Mouse (Mus musculus): ENCODE measurements around the gene Gm29735. TPM values are rescaled to one million over a fixed set of nuclear protein-coding genes. Genes with fewer than 3 reads are reported as not detected.
"Not testable (repeated sequence)": the region's sequence is repeated elsewhere in the genome, so short reads cannot be mapped to it uniquely, and the experiment has no call there.

Gm29735 gene
- polyA plus RNA-seq, 1 experiment from 2014 or later, result not detected

GRCm38 (mm10) chr7:142165639-142166038 lies 8.7 kb upstream of the Gm29735 start, which contains the start of gene Gm4553:
Gene Gm4553, minus strand, starts transcription at chr7:142165739.
- not testable (repeated sequence) for H3K4me3 ChIP-seq (replicated peaks; ENCODE audit: low read length); H3K27ac ChIP-seq (ENCODE audit: low read length); H3K9me3 ChIP-seq (ENCODE audit: control insufficient read depth, low read length); H3K4me2 ChIP-seq (ENCODE audit: low read length); H3K4me1 ChIP-seq (replicated peaks; ENCODE audit: control insufficient read depth, insufficient read depth, low read length); ATAC-seq; H3K9ac ChIP-seq (replicated peaks; ENCODE audit: low read depth, low read length); H3K27me3 ChIP-seq (replicated peaks; ENCODE audit: control insufficient read depth, insufficient read depth, low read length); H3K36me3 ChIP-seq (ENCODE audit: control insufficient read depth, insufficient read depth)

DNA sequence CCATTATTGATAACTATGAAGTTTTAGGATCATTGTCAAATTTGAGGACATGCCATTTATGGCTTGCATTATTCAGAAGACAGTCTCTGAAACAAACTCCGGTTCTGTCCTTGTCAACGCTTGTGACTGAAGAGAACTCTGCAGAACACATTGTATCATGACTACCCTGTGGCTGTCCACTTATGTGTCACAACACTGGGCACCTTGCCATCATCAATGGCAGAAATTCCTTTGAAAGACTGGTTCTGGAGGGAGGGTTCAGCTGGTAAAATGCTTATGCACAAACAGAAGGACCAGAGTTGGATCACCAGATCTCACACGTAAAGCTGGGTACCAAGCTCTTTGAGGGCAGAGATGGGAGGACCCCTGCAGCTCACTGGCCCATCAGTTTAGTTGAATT lies 2.5 kb upstream of the Gm29735 start:
- 95% methylated on average over 3 of the region's 3 CpGs for WGBS
- no peak for ATAC-seq

DNA sequence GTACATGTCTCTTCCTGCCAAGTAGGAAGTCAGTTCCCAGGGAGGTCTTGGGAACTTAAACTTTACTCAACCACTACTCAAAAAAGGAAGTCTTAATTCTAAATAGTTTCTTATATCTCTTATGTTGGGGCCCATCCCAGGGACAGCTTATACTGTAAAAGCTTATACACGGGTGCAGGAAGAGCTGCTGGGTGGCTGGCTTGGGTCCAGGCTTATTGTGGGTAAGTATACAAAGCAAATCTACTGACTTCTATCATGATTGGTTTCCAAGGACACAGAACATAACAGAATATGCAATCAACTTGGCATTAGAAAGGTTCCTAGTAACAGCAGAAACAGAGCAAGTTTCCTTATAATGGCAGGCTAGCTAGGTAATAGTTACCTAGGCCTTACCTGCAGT lies 1.6 kb downstream of the Gm29735 start:
- no peak overlapping the region for H3K9ac ChIP-seq (replicated peaks; ENCODE audit: low read depth, low read length)
- no peak overlapping the region for H3K4me3 ChIP-seq (replicated peaks; ENCODE audit: low read length)
- no peaks in the 10 kb centered on the region for H3K4me1 ChIP-seq (replicated peaks; ENCODE audit: control insufficient read depth, insufficient read depth, low read length)
- WGBS, result 36% methylated on average over 1 of the region's 1 CpGs
- no peak for ATAC-seq
- no peaks in the 10 kb centered on the region for H3K36me3 ChIP-seq (ENCODE audit: control insufficient read depth, insufficient read depth)
- no peaks in the 10 kb centered on the region for H3K27me3 ChIP-seq (replicated peaks; ENCODE audit: control insufficient read depth, insufficient read depth, low read length)
- H3K9me3 ChIP-seq (ENCODE audit: control insufficient read depth, low read length), result no peaks in the 10 kb centered on the region
- no peak overlapping the region for H3K4me2 ChIP-seq (ENCODE audit: low read length)
- no peak overlapping the region for H3K27ac ChIP-seq (ENCODE audit: low read length)

More for the DNA sequence above, 2.5 kb upstream of the Gm29735 start:
- Histone ChIP-seq H3K27me3 (replicated peaks; ENCODE audit: control insufficient read depth, insufficient read depth, low read length) (no peaks in the 10 kb centered on the region), H3K4me3 (replicated peaks; ENCODE audit: low read length) (no peak overlapping the region), H3K9ac (replicated peaks; ENCODE audit: low read depth, low read length) (no peak overlapping the region), H3K36me3 (ENCODE audit: control insufficient read depth, insufficient read depth) (no peaks in the 10 kb centered on the region), H3K9me3 (ENCODE audit: control insufficient read depth, low read length) (no peaks in the 10 kb centered on the region), H3K4me1 (replicated peaks; ENCODE audit: control insufficient read depth, insufficient read depth, low read length) (no peaks in the 10 kb centered on the region), H3K4me2 (ENCODE audit: low read length) (no peak overlapping the region), H3K27ac (ENCODE audit: low read length) (no peak overlapping the region)

DNA sequence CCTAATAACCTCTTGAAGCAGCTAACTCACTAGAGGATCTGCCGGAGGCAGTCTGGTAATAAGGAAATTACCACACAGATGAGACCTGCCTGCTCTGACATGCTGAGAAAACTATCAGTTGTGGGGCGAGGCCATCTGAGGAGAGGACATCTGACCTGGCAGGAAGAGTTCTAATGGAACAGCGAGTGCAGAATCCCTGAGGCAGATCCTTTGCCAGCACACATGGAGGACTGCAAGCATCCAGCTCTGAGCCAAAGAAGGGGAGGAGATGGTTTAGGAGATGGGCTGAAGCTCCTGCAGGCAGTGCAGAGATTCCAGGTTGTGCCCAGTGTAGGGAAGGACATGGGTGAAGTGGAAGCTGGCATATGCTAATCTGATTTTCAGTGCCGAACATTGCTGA lies 4.7 kb downstream of the Gm29735 start:
- Histone ChIP-seq H3K9me3 (ENCODE audit: control insufficient read depth, low read length) (no peaks in the 10 kb centered on the region), H3K27ac (ENCODE audit: low read length) (no peak overlapping the region), H3K27me3 (replicated peaks; ENCODE audit: control insufficient read depth, insufficient read depth, low read length) (no peaks in the 10 kb centered on the region), H3K4me3 (replicated peaks; ENCODE audit: low read length) (no peak overlapping the region), H3K4me1 (replicated peaks; ENCODE audit: control insufficient read depth, insufficient read depth, low read length) (no peaks in the 10 kb centered on the region), H3K36me3 (ENCODE audit: control insufficient read depth, insufficient read depth) (no peaks in the 10 kb centered on the region), H3K4me2 (ENCODE audit: low read length) (no peak overlapping the region), H3K9ac (replicated peaks; ENCODE audit: low read depth, low read length) (no peak overlapping the region)
- WGBS, result 88% methylated on average over 4 of the region's 4 CpGs
- no peak for ATAC-seq

GRCm38 (mm10) chr7:142148633-142149032 lies 8.3 kb downstream of the Gm29735 start:
- no peak for ATAC-seq
- Histone ChIP-seq H3K9ac (replicated peaks; ENCODE audit: low read depth, low read length) (no peak overlapping the region), H3K27ac (ENCODE audit: low read length) (no peak overlapping the region), H3K4me2 (ENCODE audit: low read length) (no peak overlapping the region), H3K36me3 (ENCODE audit: control insufficient read depth, insufficient read depth) (no peaks in the 10 kb centered on the region), H3K4me3 (replicated peaks; ENCODE audit: low read length) (no peak overlapping the region), H3K9me3 (ENCODE audit: control insufficient read depth, low read length) (no peaks in the 10 kb centered on the region), H3K27me3 (replicated peaks; ENCODE audit: control insufficient read depth, insufficient read depth, low read length) (no peaks in the 10 kb centered on the region), H3K4me1 (replicated peaks; ENCODE audit: control insufficient read depth, insufficient read depth, low read length) (no peaks in the 10 kb centered on the region)

GRCm38 (mm10) chr7:142146033-142146432 lies 10.9 kb downstream of the Gm29735 start:
- no peaks in the 10 kb centered on the region for H3K9me3 ChIP-seq (ENCODE audit: control insufficient read depth, low read length)
- no peak overlapping the region for H3K4me3 ChIP-seq (replicated peaks; ENCODE audit: low read length)
- H3K36me3 ChIP-seq (ENCODE audit: control insufficient read depth, insufficient read depth), result no peaks in the 10 kb centered on the region
- H3K27ac ChIP-seq (ENCODE audit: low read length), result no peak overlapping the region
- no peaks in the 10 kb centered on the region for H3K27me3 ChIP-seq (replicated peaks; ENCODE audit: control insufficient read depth, insufficient read depth, low read length)
- H3K4me1 ChIP-seq (replicated peaks; ENCODE audit: control insufficient read depth, insufficient read depth, low read length), result no peaks in the 10 kb centered on the region
- no peak overlapping the region for H3K9ac ChIP-seq (replicated peaks; ENCODE audit: low read depth, low read length)
- no peak for ATAC-seq
- 0% methylated on average over 1 of the region's 1 CpGs for WGBS
- H3K4me2 ChIP-seq (ENCODE audit: low read length), result no peak overlapping the region

GRCm38 (mm10) chr7:142145413-142145940 lies 11.4 kb downstream of the Gm29735 start:
- ATAC-seq, result no peak
- no peaks in the 10 kb centered on the region for H3K4me1 ChIP-seq (replicated peaks; ENCODE audit: control insufficient read depth, insufficient read depth, low read length)
- WGBS, result 46% methylated on average over 4 of the region's 4 CpGs
- no peaks in the 10 kb centered on the region for H3K9me3 ChIP-seq (ENCODE audit: control insufficient read depth, low read length)
- H3K4me2 ChIP-seq (ENCODE audit: low read length), result no peak overlapping the region
- H3K27ac ChIP-seq (ENCODE audit: low read length), result no peak overlapping the region
- H3K27me3 ChIP-seq (replicated peaks; ENCODE audit: control insufficient read depth, insufficient read depth, low read length), result no peaks in the 10 kb centered on the region
- no peak overlapping the region for H3K4me3 ChIP-seq (replicated peaks; ENCODE audit: low read length)
- H3K9ac ChIP-seq (replicated peaks; ENCODE audit: low read depth, low read length), result no peak overlapping the region
- H3K36me3 ChIP-seq (ENCODE audit: control insufficient read depth, insufficient read depth), result no peaks in the 10 kb centered on the region

GRCm38 (mm10) chr7:142144507-142144906 lies 12.4 kb downstream of the Gm29735 start, which contains the start of gene Gm45337:
Gene Gm45337, minus strand, starts transcription at chr7:142144607.
- WGBS, result 87% methylated on average over 1 of the region's 1 CpGs

DNA sequence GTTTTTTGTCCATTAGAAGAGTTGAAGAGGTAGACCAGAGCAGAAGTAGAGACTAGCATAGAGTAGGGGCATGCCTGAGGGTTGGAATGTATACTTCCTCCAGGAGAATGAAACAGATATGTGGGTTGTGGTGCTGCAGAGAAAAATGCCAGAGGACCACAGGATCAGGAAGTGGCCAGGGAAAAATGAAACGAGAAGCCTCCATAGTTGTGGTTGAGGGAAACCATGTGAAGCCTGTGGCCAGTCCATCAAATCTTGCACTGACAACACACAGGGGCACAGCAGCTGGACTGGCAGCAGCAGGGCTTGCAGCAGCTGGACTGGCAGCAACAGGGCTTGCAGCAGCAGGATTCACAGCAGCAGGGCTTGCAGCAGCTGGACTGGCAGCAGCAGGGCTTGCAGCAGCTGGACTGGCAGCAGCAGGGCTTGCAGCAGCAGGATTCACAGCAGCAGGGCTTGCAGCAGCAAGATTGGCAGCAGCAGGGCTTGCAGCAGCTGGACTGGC lies 13.4 kb downstream of the Gm29735 start:
- not testable (repeated sequence) for H3K9ac ChIP-seq (replicated peaks; ENCODE audit: low read depth, low read length); ATAC-seq; H3K27ac ChIP-seq (ENCODE audit: low read length); H3K4me1 ChIP-seq (replicated peaks; ENCODE audit: control insufficient read depth, insufficient read depth, low read length); H3K9me3 ChIP-seq (ENCODE audit: control insufficient read depth, low read length); H3K27me3 ChIP-seq (replicated peaks; ENCODE audit: control insufficient read depth, insufficient read depth, low read length); H3K4me2 ChIP-seq (ENCODE audit: low read length); H3K4me3 ChIP-seq (replicated peaks; ENCODE audit: low read length); H3K36me3 ChIP-seq (ENCODE audit: control insufficient read depth, insufficient read depth)
- 64% methylated on average over 1 of the region's 1 CpGs for WGBS

More at GRCm38 (mm10) chr7:142144507-142144906, 12.4 kb downstream of the Gm29735 start, which contains the start of gene Gm45337:
- Histone ChIP-seq H3K4me2 (ENCODE audit: low read length) (no peak within 1 kb of the TSS), H3K9ac (replicated peaks; ENCODE audit: low read depth, low read length) (no peak within 1 kb of the TSS), H3K27ac (ENCODE audit: low read length) (no peak within 1 kb of the TSS), H3K36me3 (ENCODE audit: control insufficient read depth, insufficient read depth) (no peaks in the 10 kb centered on the region), H3K27me3 (replicated peaks; ENCODE audit: control insufficient read depth, insufficient read depth, low read length) (no peaks in the 10 kb centered on the region), H3K4me3 (replicated peaks; ENCODE audit: low read length) (no peak within 1 kb of the TSS), H3K4me1 (replicated peaks; ENCODE audit: control insufficient read depth, insufficient read depth, low read length) (no peaks in the 10 kb centered on the region), H3K9me3 (ENCODE audit: control insufficient read depth, low read length) (no peaks in the 10 kb centered on the region)
- no peak for ATAC-seq

DNA sequence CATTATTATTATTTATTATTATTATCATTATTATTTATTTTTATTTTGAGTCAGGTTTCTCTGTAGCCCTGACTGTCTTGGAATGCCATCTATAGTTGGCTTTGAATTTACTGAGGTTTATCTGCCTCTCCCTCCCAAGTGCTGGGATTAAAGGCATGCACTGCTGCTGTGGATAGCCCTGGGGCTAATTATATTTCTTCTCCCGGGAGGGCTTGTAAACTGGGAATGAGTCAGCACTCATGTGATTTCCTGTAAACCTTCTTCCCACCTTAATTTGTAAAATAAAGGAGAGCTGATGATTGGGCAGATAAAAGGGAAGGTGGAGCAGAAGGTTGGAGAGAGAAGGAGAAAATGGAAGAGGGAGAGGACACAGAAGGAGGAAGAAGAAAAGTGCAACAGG lies 16.2 kb downstream of the Gm29735 start:
- WGBS, result 31% methylated on average over 1 of the region's 1 CpGs
- Histone ChIP-seq H3K4me2 (ENCODE audit: low read length) (no peak overlapping the region), H3K4me3 (replicated peaks; ENCODE audit: low read length) (no peak overlapping the region), H3K27ac (ENCODE audit: low read length) (no peak overlapping the region), H3K27me3 (replicated peaks; ENCODE audit: control insufficient read depth, insufficient read depth, low read length) (no peaks in the 10 kb centered on the region), H3K36me3 (ENCODE audit: control insufficient read depth, insufficient read depth) (no peaks in the 10 kb centered on the region), H3K4me1 (replicated peaks; ENCODE audit: control insufficient read depth, insufficient read depth, low read length) (no peaks in the 10 kb centered on the region), H3K9ac (replicated peaks; ENCODE audit: low read depth, low read length) (no peak overlapping the region), H3K9me3 (ENCODE audit: control insufficient read depth, low read length) (no peaks in the 10 kb centered on the region)
- ATAC-seq, result no peak

Measured in forebrain, embryonic 16.5 days (tissue).